Mouse (Mus musculus) bone marrow macrophage, adult 2 months (primary cell): ENCODE results near the gene Ncl.

Experiments
- CTCF ChIP-seq: IDR thresholded peaks from 2 replicates; pipeline ENCODE4 v1.5.1; 2012; ENCODE audit warnings: low read depth, mild to moderate bottlenecking, low read length, moderate library complexity
- POLR2A ChIP-seq: IDR thresholded peaks from 2 replicates; pipeline ENCODE4 v1.6.1; 2012; ENCODE audit warnings: mild to moderate bottlenecking, low read depth, low read length, borderline replicate concordance

GRCm38 (mm10) chr1:86379161-86379569 is 20.0 kb upstream of the Ncl start:
- TF ChIP-seq POLR2A (no peak), CTCF (no peak)
